Mouse (Mus musculus) liver, adult 2 months (tissue): Measurements from ENCODE around the gene Lrrc1.

Source experiments
- CTCF ChIP-seq: fragments of 200-500 bp; IDR thresholded peaks from 2 replicates; pipeline ENCODE4 v1.5.1; 2011; ENCODE audit warnings: low read depth, low read length, control low read depth
- POLR2A ChIP-seq: fragments of 200-500 bp; IDR thresholded peaks from 2 replicates; pipeline ENCODE4 v1.6.1; 2011; ENCODE audit warnings: low read length, control low read depth; ENCODE audit not compliant: insufficient read depth; ENCODE audit errors: extremely low read depth

DNA sequence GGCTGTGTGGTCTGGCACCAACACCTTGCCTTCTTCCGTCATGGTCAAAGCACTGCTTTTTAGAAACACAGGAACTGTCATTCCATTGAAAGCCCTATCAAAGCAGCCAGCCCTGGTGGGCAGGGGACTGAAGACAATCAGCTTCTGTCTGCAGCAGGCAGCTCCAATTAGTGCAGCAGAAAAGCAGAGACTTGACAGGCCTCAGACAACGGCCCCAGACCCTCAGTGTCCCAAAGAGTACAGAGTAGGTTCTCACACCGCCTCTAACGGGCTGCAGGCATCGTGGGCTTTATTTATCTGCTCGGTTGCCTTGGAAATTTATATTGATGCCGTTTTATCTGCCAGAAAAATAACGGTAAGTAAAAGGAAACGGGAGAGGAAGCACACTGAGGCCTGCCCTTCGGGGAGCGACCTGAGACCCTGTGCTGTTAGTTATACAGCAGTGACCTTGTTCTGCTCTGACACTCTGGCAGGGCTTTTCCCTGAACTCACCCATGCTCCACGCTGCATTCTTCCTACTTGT, 48.1 kb downstream of the Lrrc1 start:
- TF ChIP-seq CTCF, result no peak
- no peak for TF ChIP-seq POLR2A
